Mouse (Mus musculus) heart, embryonic 11.5 days (tissue): ENCODE measurements around the gene Pask. TPM values are rescaled to one million over a fixed set of nuclear protein-coding genes. Genes with fewer than 3 reads are reported as not detected.
"Not testable (repeated sequence)": the region's sequence is repeated elsewhere in the genome, so short reads cannot be mapped to it uniquely, and the experiment has no call there.

Experiments used
- ATAC-seq: fragments of 200-750 bp; cut with Nextera tagmentation; replicated peaks from 2 replicates; pipeline ENCODE4 v1.8.0; 2017; ENCODE audit warnings: moderate library complexity; ENCODE audit not compliant: insufficient number of reproducible peaks, low FRiP score, low TSS enrichment
- H3K27ac ChIP-seq: fragments of 300-500 bp; sonication (generic); 2 replicates; pipeline ENCODE4 v1.5.1; 2014; ENCODE audit warnings: mild to moderate bottlenecking, low read depth, low read length
- H3K27me3 ChIP-seq: fragments of 300-500 bp; sonication (generic); 2 replicates; pipeline ENCODE4 v1.6.1; 2014; ENCODE audit warnings: mild to moderate bottlenecking, low read length, mixed read lengths; ENCODE audit not compliant: control insufficient read depth, insufficient read depth
- H3K36me3 ChIP-seq: fragments of 300-500 bp; sonication (generic); 2 replicates; pipeline ENCODE4 v1.6.1; 2014; ENCODE audit warnings: mild to moderate bottlenecking, low read length, moderate library complexity, mixed read lengths; ENCODE audit not compliant: control insufficient read depth, insufficient read depth
- H3K4me1 ChIP-seq: fragments of 300-500 bp; sonication (generic); 2 replicates; pipeline ENCODE4 v1.6.1; 2014; ENCODE audit warnings: low read length; ENCODE audit not compliant: control insufficient read depth, insufficient read depth
- H3K4me2 ChIP-seq: fragments of 300-500 bp; sonication (generic); 2 replicates; pipeline ENCODE4 v1.6.1; 2014; ENCODE audit warnings: mild to moderate bottlenecking, moderate library complexity
- H3K4me3 ChIP-seq: fragments of 300-500 bp; sonication (generic); 2 replicates; pipeline ENCODE4 v1.5.1; 2014; ENCODE audit warnings: low read depth, low read length
- H3K9ac ChIP-seq: fragments of 300-500 bp; sonication (generic); 2 replicates; pipeline ENCODE4 v1.6.1; 2014; ENCODE audit warnings: mild to moderate bottlenecking, low read depth, low read length, moderate library complexity
- H3K9me3 ChIP-seq: fragments of 300-500 bp; sonication (generic); replicated peaks from 2 replicates; pipeline ENCODE4 v1.6.1; 2016; ENCODE audit warnings: low read length; ENCODE audit not compliant: control insufficient read depth
- WGBS: fragments of 180-500 bp; shearing (Covaris S2); extraction: QIAGEN DNeasy Blood & Tissue Kit; methylation state at CpG from one replicate; pipeline ENCODE4 v1.1.7; 2014; ENCODE audit not compliant: insufficient replicate concordance; 5-methylcytosine and 5-hydroxymethylcytosine counted together
- polyA plus RNA-seq: library from polyadenylated mRNA; unstranded; fragments of >200 nt; fragmentation: Nextera tagmentation; extraction: Ambion mirVana; gene quantifications from 2 replicates; pipeline ENCODE4 v1.2.1, GENCODE M21; 2014

Gene Pask
- polyA plus RNA-seq, 1 experiment from 2014 or later: 8.9 TPM

- Histone ChIP-seq H3K27me3 (no peaks in the 10 kb centered on the region), H3K4me2 (no peak overlapping the region)
These were observed 43.5 kb downstream of the Pask start for GRCm38 (mm10) chr1:93299791-93300190.

GRCm38 (mm10) chr1:93294491-93294890 is 48.8 kb downstream of the Pask start:
- H3K4me1 ChIP-seq, ATAC-seq, H3K36me3 ChIP-seq, H3K27me3 ChIP-seq, H3K27ac ChIP-seq, H3K4me3 ChIP-seq, H3K4me2 ChIP-seq, H3K9ac ChIP-seq, H3K9me3 ChIP-seq: not testable (repeated sequence)
- WGBS: 87% methylated on average over 3 of the region's 3 CpGs

More at GRCm38 (mm10) chr1:93299791-93300190, 43.5 kb downstream of the Pask start:
- Histone ChIP-seq H3K4me3 (no peak overlapping the region), H3K27ac (no peak overlapping the region), H3K36me3 (peaks cover 16% of the 10 kb centered on the region), H3K4me1 (no peaks in the 10 kb centered on the region; the same call in 1 of the 2 replicates), H3K9me3 (no peaks in the 10 kb centered on the region), H3K9ac (no peak overlapping the region)
- WGBS: 88% methylated on average over 4 of the region's 4 CpGs
- ATAC-seq: no peak

- no peak overlapping the region for H3K4me3 ChIP-seq
- H3K9ac ChIP-seq: no peak overlapping the region
- no peak overlapping the region for H3K27ac ChIP-seq
- H3K4me1 ChIP-seq: no peaks in the 10 kb centered on the region
- no peaks in the 10 kb centered on the region for H3K9me3 ChIP-seq
- peaks cover 7% of the 10 kb centered on the region for H3K36me3 ChIP-seq
- no peaks in the 10 kb centered on the region for H3K27me3 ChIP-seq
- no peak for ATAC-seq
- no peak overlapping the region for H3K4me2 ChIP-seq
- 78% methylated on average over 8 of the region's 8 CpGs for WGBS
These were observed 51.3 kb downstream of the Pask start for GRCm38 (mm10) chr1:93292006-93292405.

GRCm38 (mm10) chr1:93291591-93291990 is 51.7 kb downstream of the Pask start:
- Histone ChIP-seq H3K27ac (no peak overlapping the region), H3K9me3 (no peaks in the 10 kb centered on the region), H3K27me3 (no peaks in the 10 kb centered on the region), H3K36me3 (peaks cover 7% of the 10 kb centered on the region), H3K4me1 (no peaks in the 10 kb centered on the region), H3K4me2 (no peak overlapping the region), H3K9ac (no peak overlapping the region), H3K4me3 (no peak overlapping the region)
- 82% methylated on average over 1 of the region's 1 CpGs for WGBS
- no peak for ATAC-seq

- Histone ChIP-seq H3K9me3 (no peaks in the 10 kb centered on the region), H3K36me3 (peaks cover 4% of the 10 kb centered on the region), H3K4me1 (no peaks in the 10 kb centered on the region), H3K4me2 (no peak overlapping the region), H3K27ac (no peak overlapping the region), H3K27me3 (no peaks in the 10 kb centered on the region), H3K4me3 (no peak overlapping the region), H3K9ac (no peak overlapping the region)
- no peak for ATAC-seq
- 76% methylated on average over 4 of the region's 4 CpGs for WGBS
These were observed 52.3 kb downstream of the Pask start for GRCm38 (mm10) chr1:93290956-93291355.

- no peak overlapping the region for H3K9ac ChIP-seq
- H3K9me3 ChIP-seq: no peaks in the 10 kb centered on the region
- H3K36me3 ChIP-seq: no peaks in the 10 kb centered on the region
- no peak overlapping the region for H3K4me3 ChIP-seq
- no peaks in the 10 kb centered on the region for H3K4me1 ChIP-seq
- WGBS: 59% methylated on average over 3 of the region's 3 CpGs
- H3K27me3 ChIP-seq: no peaks in the 10 kb centered on the region
- no peak overlapping the region for H3K4me2 ChIP-seq
- no peak for ATAC-seq
- H3K27ac ChIP-seq: no peak overlapping the region
These were observed 53.5 kb downstream of the Pask start for GRCm38 (mm10) chr1:93289678-93290214.

GRCm38 (mm10) chr1:93277041-93277440 is 66.2 kb downstream of the Pask start:
- H3K4me2 ChIP-seq: no peak overlapping the region
- H3K4me3 ChIP-seq: no peak overlapping the region
- H3K27ac ChIP-seq: no peak overlapping the region
- 68% methylated on average over 7 of the region's 7 CpGs for WGBS
- H3K27me3 ChIP-seq: peaks cover 3% of the 10 kb centered on the region; the same call in 1 of the 2 replicates
- no peak overlapping the region for H3K9ac ChIP-seq
- H3K36me3 ChIP-seq: no peaks in the 10 kb centered on the region
- H3K4me1 ChIP-seq: no peaks in the 10 kb centered on the region
- H3K9me3 ChIP-seq: no peaks in the 10 kb centered on the region
- ATAC-seq: no peak

- WGBS: 69% methylated on average over 6 of the region's 6 CpGs
- H3K36me3 ChIP-seq: no peaks in the 10 kb centered on the region
- ATAC-seq: no peak
These were observed 67.7 kb downstream of the Pask start for GRCm38 (mm10) chr1:93275561-93275960.

GRCm38 (mm10) chr1:93272409-93272821 is 70.9 kb downstream of the Pask start:
- Histone ChIP-seq H3K36me3 (no peaks in the 10 kb centered on the region), H3K27me3 (peaks cover 3% of the 10 kb centered on the region; the same call in 1 of the 2 replicates), H3K9ac (no peak overlapping the region), H3K27ac (no peak overlapping the region), H3K9me3 (no peaks in the 10 kb centered on the region), H3K4me3 (no peak overlapping the region), H3K4me1 (no peaks in the 10 kb centered on the region), H3K4me2 (no peak overlapping the region)
- 2% methylated on average over 16 of the region's 16 CpGs for WGBS
- ATAC-seq: no peak

More at GRCm38 (mm10) chr1:93275561-93275960, 67.7 kb downstream of the Pask start:
- no peaks in the 10 kb centered on the region for H3K9me3 ChIP-seq
- no peak overlapping the region for H3K4me2 ChIP-seq
- H3K27me3 ChIP-seq: peaks cover 3% of the 10 kb centered on the region; the same call in 1 of the 2 replicates
- H3K27ac ChIP-seq: no peak overlapping the region
- H3K4me1 ChIP-seq: no peaks in the 10 kb centered on the region
- no peak overlapping the region for H3K4me3 ChIP-seq
- H3K9ac ChIP-seq: no peak overlapping the region
